ENCODE assay signal across 15 mouse cellular contexts in genomic region chr12:111517901-111518300, GRCm38 (mm10). TPM values are rescaled to one million over a fixed set of nuclear protein-coding genes. Genes with fewer than 3 reads are reported as not detected.
DNase-seq lines count a peak whose midpoint lies in the region; ATAC-seq and TF ChIP-seq lines count a peak whose summit lies in the region.
"Had no signal": no experiment of that assay in that cellular context is flagged by ENCODE, and none has a peak within 500 bp of the region (broad histone marks: within the 10 kb centered on the region; RNA-seq: fewer than 3 reads in every experiment).

No protein-coding gene starts in this region.

- ATAC-seq in G1E (ENCODE audit: extremely low read depth, insufficient number of reproducible peaks, low FRiP score, poor library complexity, severe bottlenecking): peak; percentile 73
- peak; percentile 87 for ATAC-seq in intestine, embryonic 16.5 days
- ATAC-seq in megakaryocyte, adult 5-6 weeks (ENCODE audit: poor library complexity, severe bottlenecking): peak; percentile 23; the same call in 1 of the 2 replicates
- ATAC-seq: CD4-positive, CD25-positive, alpha-beta regulatory T cell, adult 4 months; hindbrain, postnatal 0 days had no signal

- no peak for TF ChIP-seq CTCF in G1E (IDR thresholded peaks at IDR 0.05; ENCODE audit: low read depth, low read length)

- DNase-seq in G1E (ENCODE audit: low spot score): peak; percentile 80
- DNase-seq in MEL-GATA-1-ER (ENCODE audit: extremely low read depth, low read depth): peak; percentile 79
- DNase-seq in ovary, postnatal 36 days (ENCODE audit: low spot score): no peak
- DNase-seq in layer of hippocampus, adult 8-10 months (ENCODE audit: low spot score in 2 of 2): no peak
- no peak for DNase-seq in testis, postnatal 14 days (ENCODE audit: low spot score)
- DNase-seq: cerebellum, adult 9-10 months; right cerebral cortex, postnatal 14 days had no signal

- H3K4me1 ChIP-seq in G1E (ENCODE audit: insufficient read depth, low read depth, low read length): peaks cover 65% of the 10 kb centered on the region
- H3K4me1 ChIP-seq in intestine, embryonic 16.5 days (ENCODE audit: control insufficient read depth, insufficient read depth, low read length): no peaks in the 10 kb centered on the region

- 47% methylated on average over 4 of the region's 4 CpGs for WGBS in intestine, embryonic 16.5 days

- peaks cover 9% of the 10 kb centered on the region for H3K9me3 ChIP-seq in G1E (replicated peaks)
- H3K9me3 ChIP-seq in intestine, embryonic 16.5 days (ENCODE audit: control insufficient read depth, low read length): no peaks in the 10 kb centered on the region

- peak overlapping the region; percentile 42; the same call in 1 of the 2 replicates for H3K4me3 ChIP-seq in G1E (ENCODE audit: low read depth, low read length)
- H3K4me3 ChIP-seq in intestine, embryonic 16.5 days (ENCODE audit: low read length): no peak overlapping the region
- H3K4me3 ChIP-seq: kidney, embryonic 15.5 days; myocyte had no signal

- no peak overlapping the region for H3K27ac ChIP-seq in intestine, embryonic 16.5 days (ENCODE audit: low read length)
- H3K27ac ChIP-seq: hindbrain, postnatal 0 days; kidney, embryonic 15.5 days had no signal

- no peak overlapping the region for H3K4me2 ChIP-seq in intestine, embryonic 16.5 days (ENCODE audit: low read depth, low read length)
- H3K4me2 ChIP-seq: kidney, embryonic 15.5 days; midbrain, embryonic 11.5 days had no signal

- H3K9ac ChIP-seq in intestine, embryonic 16.5 days (ENCODE audit: low read depth, low read length): no peak overlapping the region
- H3K9ac ChIP-seq: kidney, embryonic 15.5 days had no signal

- H3K27me3 ChIP-seq in G1E (ENCODE audit: insufficient read depth, low read length): no peaks in the 10 kb centered on the region
- H3K27me3 ChIP-seq in intestine, embryonic 16.5 days (replicated peaks; ENCODE audit: control insufficient read depth, insufficient read depth, low read length): no peaks in the 10 kb centered on the region
- H3K27me3 ChIP-seq: kidney, embryonic 15.5 days had no signal

- no peaks in the 10 kb centered on the region for H3K36me3 ChIP-seq in G1E (replicated peaks)
- no peaks in the 10 kb centered on the region for H3K36me3 ChIP-seq in intestine, embryonic 16.5 days (ENCODE audit: control insufficient read depth, insufficient read depth, low read length)
- H3K36me3 ChIP-seq: kidney, embryonic 15.5 days had no signal

RNA-seq across cellular contexts. Expression of gene Eif5, which starts 19.9 kb away (rescaled TPM):
- total RNA-seq in G1E (2014; fragmentation: Nextera tagmentation): 512 and 637 TPM in 2 replicates
- 260 and 285 TPM in 2 replicates for total RNA-seq in G1E (2017)
- polyA plus RNA-seq in G1E (2012): 107 and 121 TPM in 2 replicates
- polyA plus RNA-seq in intestine, embryonic 16.5 days (2015; fragmentation: Nextera tagmentation; extraction: Ambion mirVana): 523 and 531 TPM in 2 replicates
- total RNA-seq in megakaryocyte, adult 5-6 weeks (2015): 255 and 299 TPM in 2 replicates
- total RNA-seq in megakaryocyte, adult 5-6 weeks (2017): 203 and 252 TPM in 2 replicates
- 100 to 1,000 TPM; 235 to 288 (median 259) TPM for total RNA-seq in layer of hippocampus, adult 8-10 months (2022)

RNA-seq across cellular contexts. Expression of gene Gm266, which starts 32.3 kb away (rescaled TPM):
- not detected in 2 replicates for total RNA-seq in G1E (2014; fragmentation: Nextera tagmentation)
- 0.11 TPM in 1 of 2 replicates, not detected in the other for total RNA-seq in G1E (2017)
- polyA plus RNA-seq in G1E (2012): not detected in 2 replicates
- polyA plus RNA-seq in intestine, embryonic 16.5 days (2015; fragmentation: Nextera tagmentation; extraction: Ambion mirVana): 11.7 and 12.2 TPM in 2 replicates
- total RNA-seq in megakaryocyte, adult 5-6 weeks (2015): not detected in 2 replicates
- not detected in 2 replicates for total RNA-seq in megakaryocyte, adult 5-6 weeks (2017)
- total RNA-seq in layer of hippocampus, adult 8-10 months (2022): 1 to 10 TPM; 3.6 to 6.6 (median 4.6) TPM
- total RNA-seq: granulocyte monocyte progenitor cell, adult 5-6 weeks had no signal
- polyA plus RNA-seq: CD4-positive, CD25-positive, alpha-beta regulatory T cell, adult 4 months had no signal

RNA-seq across cellular contexts. Expression of gene Mark3, which starts 56.4 kb away (rescaled TPM):
- total RNA-seq in G1E (2014; fragmentation: Nextera tagmentation) (223 and 248 TPM in 2 replicates), G1E (2017) (142 and 145 TPM in 2 replicates)
- polyA plus RNA-seq in G1E (2012): 21.3 and 23.3 TPM in 2 replicates
- 13.4 and 14.2 TPM in 2 replicates for polyA plus RNA-seq in intestine, embryonic 16.5 days (2015; fragmentation: Nextera tagmentation; extraction: Ambion mirVana)
- 61.6 and 69.6 TPM in 2 replicates for total RNA-seq in megakaryocyte, adult 5-6 weeks (2015)
- 77.3 and 80.9 TPM in 2 replicates for total RNA-seq in megakaryocyte, adult 5-6 weeks (2017)
- total RNA-seq in layer of hippocampus, adult 8-10 months (2022): 100 to 1,000 TPM in 1 of 4 experiments, 10 to 100 TPM in 3; 89.3 to 107 (median 96.8) TPM

Comparison
In these comparisons a context has a peak if more than half of its experiments do, and no peak if none do; other contexts are left out.
1. ATAC-seq: peak in every context shown above with its lines; median percentile 87 in intestine, embryonic 16.5 days; 73 in G1E; 23 in megakaryocyte, adult 5-6 weeks.
2. DNase-seq: peak in G1E (single experiment) and MEL-GATA-1-ER (single experiment); none in ovary, postnatal 36 days (single experiment), layer of hippocampus, adult 8-10 months (0 of 2) and testis, postnatal 14 days (single experiment).
3. RNA of gene Gm266, which starts 32.3 kb away (total RNA-seq): 3.6 to 6.6 TPM in layer of hippocampus, adult 8-10 months; 0.11 TPM in G1E and not detected in megakaryocyte, adult 5-6 weeks; every median in the first group is over 4 times any median in the second.